Mouse (Mus musculus): ENCODE results near the gene Ccnf.

DNA sequence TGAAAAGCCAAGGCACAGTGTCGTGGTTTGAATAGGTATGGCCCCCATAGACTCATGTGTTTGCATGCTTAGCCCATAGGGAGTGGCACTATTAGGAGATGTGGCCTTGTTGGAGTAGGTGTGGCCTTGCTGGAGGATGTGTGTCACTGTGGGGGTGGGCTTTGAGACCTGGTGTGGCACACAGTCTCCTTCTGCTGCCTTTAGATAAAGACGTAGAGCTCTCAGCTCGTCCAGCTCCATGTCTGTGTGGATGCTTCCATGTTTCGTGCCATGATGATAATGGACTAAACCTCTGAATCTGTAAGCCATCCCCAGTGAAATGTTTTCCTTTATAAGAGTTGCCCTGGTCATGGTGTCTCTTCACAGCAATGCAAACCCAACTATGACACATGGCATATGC, 28.6 kb upstream of the Ccnf start:
- TF ChIP-seq CTCF (IDR thresholded peaks at IDR 0.05; ENCODE audit: low read depth) (no peak), EP300 (IDR thresholded peaks at IDR 0.05; ENCODE audit: low read depth) (no peak)
